Mouse (Mus musculus): ENCODE measurements at regions not wholly inside any gene's neighbourhood (a gene's known extent, or its start where the extent isn't known, plus 50 kb on each side); places are given as distances from the start of the nearest gene placed in this dataset.

DNA sequence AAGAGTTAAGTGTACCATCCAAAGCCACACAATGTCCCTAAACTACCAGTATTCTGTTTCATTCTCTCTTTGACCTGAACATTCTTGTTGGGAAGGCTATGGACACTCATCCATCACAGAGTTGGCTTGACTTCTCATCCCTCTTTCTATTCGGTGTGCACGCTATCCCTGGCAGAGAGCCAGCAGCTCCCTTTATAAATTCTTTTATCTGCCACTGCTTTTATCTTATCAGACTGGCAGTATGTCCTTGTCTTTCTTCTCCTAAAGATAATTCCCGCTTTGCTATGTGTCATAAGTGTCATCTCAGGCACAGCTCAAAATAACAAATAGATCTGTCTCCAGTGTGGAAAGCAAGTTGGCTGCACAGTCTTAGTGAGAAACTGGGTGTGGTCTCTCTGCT, 106.6 kb upstream of the Lipc start:
- ATAC-seq (ENCODE audit: poor library complexity, severe bottlenecking): no peak

DNA sequence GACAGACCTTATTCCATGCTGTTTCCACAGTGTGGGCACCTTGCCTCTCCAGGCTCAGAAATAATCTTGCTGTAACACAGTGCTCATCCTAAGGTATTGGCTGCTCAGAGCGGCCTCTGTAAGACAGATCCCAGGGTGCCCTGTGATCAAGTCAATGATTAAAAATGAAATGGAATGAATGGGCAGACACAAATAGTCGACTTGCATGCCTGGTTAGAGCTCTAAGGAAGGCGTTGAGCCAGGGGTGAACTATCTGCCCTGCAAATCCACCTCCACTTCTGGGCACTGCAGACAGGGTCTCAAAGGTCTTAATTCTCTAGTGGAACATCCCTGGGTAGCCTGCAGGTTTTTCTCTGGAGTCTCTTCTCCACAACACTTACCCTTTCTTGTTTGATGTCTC, 104.8 kb upstream of the Lipc start:
- ATAC-seq (ENCODE audit: poor library complexity, severe bottlenecking): no peak

DNA sequence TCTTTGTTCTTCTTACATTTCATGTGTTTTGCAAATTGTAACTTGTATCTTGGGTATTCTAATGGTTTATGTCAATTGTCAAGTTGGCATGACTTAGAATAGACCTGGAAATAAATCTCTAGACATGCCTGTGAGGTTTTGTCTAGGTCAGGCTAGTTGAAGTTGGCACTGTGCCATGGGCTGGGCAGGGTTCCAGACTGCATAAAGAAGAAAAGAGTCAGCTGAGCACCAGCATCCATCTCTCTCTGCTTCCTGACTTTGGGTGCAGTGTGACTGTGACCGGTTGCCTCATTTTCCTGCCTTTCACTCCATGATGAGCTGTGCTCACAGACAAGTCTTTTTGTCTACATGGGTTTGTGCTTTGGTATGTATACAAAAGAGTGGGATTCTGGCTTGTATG, 91.9 kb upstream of the Lipc start:
- no peak for ATAC-seq (ENCODE audit: poor library complexity, severe bottlenecking)

DNA sequence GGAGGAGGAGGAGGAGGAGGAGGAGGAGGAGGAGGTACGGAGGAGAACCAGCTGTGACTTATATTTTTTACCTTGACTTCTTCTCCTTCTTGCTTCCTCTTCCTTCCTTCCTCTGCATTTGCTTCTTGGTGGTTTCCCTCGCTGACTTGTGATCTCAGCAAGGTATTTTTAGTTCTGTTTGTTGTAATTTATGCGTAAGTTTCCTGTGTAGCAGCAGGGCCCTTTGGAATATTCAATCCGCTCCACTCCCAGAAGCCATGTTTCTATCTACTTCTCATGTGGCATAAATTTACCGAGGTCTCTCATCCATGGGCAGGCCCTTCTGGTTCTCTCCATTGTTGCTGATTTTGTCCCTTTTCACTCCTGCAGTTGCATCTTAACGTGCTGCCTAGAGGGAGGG, 83.3 kb upstream of the Lipc start:
- ATAC-seq (ENCODE audit: poor library complexity, severe bottlenecking): no peak

DNA sequence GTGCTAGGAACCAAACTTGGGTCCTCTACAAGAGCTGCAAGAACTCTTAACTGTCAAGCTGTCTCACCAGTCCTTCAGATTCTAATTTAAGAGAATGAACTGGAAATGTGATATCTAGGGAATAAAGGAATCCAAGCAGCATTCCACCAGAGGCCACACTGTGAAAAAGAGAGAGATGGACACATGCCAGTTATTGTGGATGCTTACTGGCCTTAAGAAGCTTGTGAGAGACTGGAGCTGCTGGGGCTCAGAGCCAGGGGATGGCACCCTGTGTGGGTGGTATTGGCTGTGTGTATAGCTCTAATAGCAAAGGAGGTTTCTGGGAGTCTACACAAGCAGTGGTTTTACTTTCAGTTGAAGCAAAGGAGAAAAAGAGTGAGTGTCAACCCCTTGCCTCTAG, 80.1 kb upstream of the Lipc start:
- ATAC-seq (ENCODE audit: poor library complexity, severe bottlenecking): no peak

DNA sequence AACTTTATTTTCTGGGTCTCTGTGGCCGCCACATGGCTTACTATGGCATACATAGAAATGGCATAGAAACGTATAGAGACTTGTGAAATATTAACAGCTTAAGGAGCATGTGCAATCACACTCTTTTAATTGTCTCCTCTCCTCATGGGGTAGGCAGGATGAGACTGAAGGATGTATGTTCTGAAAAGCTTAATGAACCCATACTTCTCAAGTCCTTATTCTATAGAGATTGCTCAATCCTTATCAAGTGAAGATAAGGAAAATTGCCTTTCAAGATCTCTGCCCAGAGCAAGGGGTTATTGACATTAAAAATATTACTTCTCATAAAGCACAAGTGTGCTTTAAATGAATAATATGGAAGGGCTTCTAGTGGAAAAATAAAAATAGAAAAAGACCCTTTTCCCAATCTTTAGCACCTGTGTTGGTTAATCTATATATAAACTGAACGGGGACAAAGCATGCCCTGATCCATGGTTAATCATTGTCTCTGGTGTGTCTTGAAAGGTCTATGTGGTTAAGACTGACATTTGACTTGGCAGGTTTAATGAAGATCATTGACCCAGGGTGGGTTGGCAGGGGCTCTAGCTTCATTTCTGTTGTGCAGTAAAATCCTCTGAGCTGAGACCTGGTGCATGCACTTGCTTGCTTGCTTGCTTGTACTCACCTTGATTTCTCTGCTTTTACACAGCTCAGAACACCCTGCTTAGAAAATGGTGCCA, 78.3 kb upstream of the Lipc start:
- ATAC-seq (ENCODE audit: poor library complexity, severe bottlenecking): no peak

DNA sequence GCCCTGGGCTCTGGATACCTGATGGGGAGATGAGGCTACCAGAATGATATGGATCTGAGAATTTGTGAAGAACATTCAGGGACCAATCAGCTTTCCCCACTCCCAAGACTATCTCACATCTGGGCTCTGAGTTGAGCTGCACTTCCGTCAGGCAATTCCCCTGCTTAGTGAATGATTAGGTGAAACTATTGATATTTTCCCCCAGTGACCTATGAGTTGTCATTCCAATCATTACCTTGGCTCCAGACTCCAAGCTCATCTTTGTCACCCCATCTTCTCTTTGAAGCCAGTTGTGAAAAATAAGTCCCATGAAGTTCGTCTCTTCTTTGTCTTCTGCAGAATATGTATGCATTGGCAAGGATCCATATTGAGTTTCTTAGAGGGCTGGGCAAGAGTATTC, 76.1 kb upstream of the Lipc start:
- no peak for ATAC-seq (ENCODE audit: poor library complexity, severe bottlenecking)

DNA sequence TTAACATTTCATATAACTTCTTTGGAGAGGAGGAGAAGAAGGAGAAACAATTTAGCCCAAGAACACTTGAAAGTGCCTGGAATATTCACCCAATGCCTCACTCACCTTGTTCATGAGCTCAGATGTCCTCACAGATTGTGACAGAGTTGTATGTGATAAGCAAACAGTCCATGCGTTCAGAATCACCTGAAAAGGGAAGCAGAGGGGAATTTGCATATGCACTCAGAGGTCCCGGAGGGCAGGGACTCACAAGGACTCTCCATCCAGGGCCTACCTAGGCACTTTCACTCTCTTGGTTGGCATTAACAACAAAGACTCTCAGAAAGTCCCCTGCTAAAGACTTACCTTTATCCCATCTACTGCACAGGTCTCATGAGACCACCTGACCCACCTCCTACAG, 75.6 kb upstream of the Lipc start:
- ATAC-seq (ENCODE audit: poor library complexity, severe bottlenecking): no peak

DNA sequence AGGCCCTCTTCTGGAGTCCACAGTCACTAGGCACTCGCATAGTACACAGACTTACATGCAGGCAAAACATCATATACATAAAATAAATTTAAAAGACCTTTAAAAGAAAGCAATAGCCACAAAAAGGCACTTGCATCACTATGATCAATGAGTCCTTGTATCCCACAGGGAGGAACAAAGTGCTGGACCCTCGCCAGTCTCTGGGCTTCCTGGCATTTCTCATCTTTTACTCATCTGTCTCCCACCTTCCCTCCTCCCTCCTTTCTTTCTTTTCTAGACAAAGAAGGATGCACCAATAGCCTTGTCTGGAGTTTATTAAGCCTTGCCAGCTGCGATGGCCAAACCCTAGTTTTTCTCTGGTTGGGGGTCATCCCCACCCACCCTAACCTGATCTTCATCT, 73.2 kb upstream of the Lipc start:
- ATAC-seq (ENCODE audit: poor library complexity, severe bottlenecking): no peak

DNA sequence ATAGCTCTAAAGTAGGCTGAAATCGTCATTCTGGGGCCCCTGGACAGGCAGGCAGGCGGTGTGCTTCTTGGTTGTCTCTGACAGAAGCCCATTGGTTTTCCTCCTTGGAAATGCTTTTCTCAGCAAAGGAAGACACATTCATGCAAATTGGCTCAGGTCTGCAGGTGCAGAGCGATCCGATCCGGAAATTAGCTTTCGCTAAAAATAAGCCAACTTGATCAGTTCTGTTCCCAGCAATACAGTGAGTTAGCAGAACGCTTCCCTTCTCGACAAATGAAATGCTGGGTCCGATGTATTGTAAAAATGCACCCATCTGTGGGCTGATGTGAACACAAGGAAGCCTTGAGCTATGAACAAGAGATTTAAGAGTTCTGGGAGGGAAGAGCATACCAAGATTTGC, 66.2 kb upstream of the Lipc start:
- no peak for ATAC-seq (ENCODE audit: poor library complexity, severe bottlenecking)

DNA sequence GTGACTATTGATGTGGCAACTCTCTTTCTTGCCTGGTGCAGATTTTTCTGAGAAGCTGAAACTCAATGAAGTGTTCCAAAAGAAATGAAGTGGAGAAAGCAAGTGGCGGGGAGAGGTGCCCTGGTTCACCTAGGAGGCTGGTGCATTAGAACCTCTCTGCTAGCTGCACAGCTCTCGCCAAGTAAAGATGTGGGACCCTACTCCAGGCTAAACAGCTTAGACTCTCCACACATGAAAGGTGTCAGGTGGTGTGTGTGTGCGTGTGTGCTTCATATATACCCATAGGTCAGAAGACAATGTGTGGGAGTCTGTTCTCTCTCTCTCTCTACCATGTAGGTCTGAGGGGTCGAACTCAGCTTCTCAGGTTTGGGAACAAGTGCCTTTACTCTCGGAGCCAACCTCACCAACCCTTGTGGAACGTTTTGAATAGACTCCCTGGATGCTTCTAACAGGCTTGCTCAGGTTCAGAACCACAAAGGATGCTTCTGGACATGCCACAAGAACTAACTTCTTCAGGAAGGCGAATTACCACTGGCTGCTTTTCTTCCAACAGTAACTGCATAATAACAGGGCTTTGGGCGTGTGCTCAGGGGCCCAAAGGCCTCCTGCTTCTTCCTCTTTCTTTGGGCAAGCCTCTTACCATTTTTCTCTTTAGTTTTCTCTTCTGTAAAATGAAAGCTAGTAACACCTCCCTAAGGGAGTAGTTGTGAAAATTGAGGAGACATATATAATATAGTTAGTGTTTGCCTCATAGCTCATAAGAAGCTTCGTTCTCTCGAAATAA, 65.6 kb upstream of the Lipc start:
- peak; percentile 79 for ATAC-seq (ENCODE audit: poor library complexity, severe bottlenecking)

DNA sequence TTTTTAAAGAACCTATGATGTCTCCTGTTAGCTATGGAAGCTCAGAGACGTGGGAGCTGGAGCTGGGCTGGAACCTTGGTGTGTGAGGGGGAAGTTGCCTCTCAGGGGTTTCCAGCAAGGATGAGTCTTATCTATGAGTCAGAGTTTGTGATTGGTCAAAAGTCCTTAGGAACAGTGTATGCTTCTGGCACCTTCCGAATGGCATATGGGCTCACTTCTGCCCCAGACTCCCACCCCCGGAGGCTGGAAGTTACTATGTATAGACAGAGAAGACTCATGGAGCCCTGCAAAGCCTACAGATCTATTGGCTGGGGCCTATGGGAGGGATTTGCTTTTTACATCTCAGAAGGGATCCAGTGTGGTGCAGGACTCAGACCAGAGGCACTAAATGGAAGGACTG, 63.9 kb upstream of the Lipc start:
- ATAC-seq (ENCODE audit: poor library complexity, severe bottlenecking): no peak

DNA sequence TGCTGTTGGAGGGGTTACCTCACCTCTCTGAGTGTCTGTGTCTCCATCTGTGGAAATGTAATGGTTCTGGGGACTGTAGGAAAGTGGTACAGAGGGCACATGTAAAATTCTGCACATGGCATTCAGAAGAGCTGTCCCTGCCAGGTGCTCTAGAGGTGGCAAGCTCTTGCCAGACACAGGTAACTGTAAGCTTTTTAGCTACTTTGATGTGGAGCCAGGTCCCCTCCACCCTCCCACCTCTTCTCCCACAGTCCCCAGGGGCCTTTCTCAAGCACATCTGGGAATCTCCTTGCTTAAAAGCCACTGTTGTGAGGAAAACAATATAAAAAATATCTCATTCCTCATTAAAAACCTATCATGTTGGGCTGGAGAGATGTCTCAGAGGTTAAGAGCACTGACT, 63.4 kb upstream of the Lipc start:
- no peak for ATAC-seq (ENCODE audit: poor library complexity, severe bottlenecking)

DNA sequence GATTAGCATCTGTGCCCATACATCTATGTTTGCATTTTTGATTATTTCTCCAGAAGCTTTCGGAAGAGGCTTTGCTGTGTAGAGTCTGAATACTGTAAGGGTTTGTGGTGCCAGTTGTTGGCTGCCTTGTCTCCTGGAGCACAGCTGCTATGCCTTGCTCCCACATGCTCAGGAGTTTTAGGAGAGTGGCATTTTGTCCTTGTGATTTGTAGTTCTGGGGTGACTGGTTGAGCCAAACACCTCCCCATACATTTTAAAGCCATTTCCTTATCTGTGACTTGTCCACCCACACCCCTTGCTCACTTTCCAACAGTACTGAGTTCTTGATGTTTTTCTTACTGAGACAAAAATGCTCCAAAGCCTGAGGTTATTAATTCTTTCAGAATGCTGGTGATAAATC, 60.4 kb upstream of the Lipc start:
- no peak for ATAC-seq (ENCODE audit: poor library complexity, severe bottlenecking)

DNA sequence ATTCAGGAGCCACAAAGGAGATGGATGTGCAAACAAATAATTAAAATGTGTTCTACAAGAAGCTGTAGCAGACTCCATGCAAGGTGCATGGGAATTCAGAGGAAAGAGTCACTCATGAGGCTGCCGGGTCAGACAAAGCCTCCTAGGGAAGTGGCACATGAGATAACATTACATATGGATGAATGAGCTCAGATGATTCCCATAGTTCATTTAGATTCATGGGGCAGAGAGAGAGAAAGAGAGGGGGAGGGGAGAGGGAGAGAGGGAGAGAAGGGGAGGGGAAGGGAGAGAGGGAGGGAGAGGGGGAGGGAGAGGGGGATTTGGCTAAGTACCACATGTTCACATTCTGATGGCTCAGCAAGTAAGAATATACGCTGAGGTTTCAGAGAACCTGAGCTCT, 52.6 kb upstream of the Lipc start:
- no peak for ATAC-seq (ENCODE audit: poor library complexity, severe bottlenecking)

All from megakaryocyte, adult 5-6 weeks (primary cell).